Mouse (Mus musculus) ZHBTc4 (cell line): ENCODE results near the gene Tmem115.
A peak's percentile ranks its signal among the peaks of the same experiment; 100 is the strongest.

ENCODE experiments used
- DNase-seq: peaks from one replicate; pipeline ENCODE4 v3.0.0-alpha.2; 2011; ENCODE audit warnings: low read depth, low spot score

Tmem115 gene

DNA sequence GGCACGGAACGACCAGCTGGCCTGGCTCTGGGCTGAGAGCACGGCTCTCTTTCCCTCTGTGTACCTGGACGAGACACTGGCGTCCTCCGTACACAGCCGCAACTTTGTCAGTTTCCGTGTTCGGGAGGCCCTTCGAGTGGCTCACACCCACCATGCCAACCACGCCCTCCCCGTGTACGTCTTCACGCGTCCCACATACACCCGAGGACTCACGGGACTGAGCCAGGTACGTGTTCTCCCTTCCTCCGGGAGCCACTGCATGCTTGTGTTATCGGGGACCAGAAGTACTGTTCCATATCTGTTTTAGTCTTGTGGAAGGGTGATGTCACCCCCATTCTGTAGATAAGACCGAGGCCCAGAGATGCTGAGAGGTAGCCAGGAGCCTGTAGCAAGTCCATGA is 37.1 kb downstream of the Tmem115 start:
- DNase-seq = no peak

DNA sequence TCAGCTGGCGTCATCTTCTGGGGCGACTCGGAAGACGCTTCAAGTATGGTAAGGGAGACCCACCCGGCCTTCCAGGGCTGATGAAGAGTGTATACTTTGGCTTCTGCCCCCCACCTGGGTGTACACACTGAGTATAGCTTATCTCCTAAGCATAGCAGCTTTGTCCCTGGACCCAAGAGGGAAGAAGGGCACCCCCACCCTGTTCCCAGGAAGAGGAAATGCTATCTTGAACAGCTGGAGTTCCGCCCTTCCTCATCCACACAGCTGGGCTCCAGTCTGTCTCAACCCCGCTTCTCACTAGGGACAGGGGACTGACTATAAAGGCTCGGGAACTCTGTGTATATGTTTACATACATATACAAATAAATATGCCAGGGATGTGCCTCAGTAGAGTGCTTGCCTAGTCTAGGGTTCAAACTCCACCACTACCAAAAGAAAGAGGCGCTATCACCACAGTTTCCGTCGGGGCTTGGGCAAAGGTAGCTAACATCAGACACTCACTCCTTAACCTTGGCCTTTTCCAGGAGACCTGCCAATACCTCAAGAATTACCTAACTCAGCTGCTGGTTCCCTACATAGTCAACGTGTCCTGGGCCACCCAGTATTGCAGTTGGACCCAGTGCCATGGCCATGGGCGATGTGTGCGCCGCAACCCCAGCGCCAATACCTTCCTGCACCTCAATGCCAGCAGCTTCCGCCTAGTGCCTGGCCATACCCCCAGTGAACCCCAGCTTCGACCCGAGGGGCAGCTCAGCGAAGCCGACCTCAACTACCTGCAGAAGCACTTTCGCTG is 38.0 kb downstream of the Tmem115 start:
- DNase-seq = no peak

DNA sequence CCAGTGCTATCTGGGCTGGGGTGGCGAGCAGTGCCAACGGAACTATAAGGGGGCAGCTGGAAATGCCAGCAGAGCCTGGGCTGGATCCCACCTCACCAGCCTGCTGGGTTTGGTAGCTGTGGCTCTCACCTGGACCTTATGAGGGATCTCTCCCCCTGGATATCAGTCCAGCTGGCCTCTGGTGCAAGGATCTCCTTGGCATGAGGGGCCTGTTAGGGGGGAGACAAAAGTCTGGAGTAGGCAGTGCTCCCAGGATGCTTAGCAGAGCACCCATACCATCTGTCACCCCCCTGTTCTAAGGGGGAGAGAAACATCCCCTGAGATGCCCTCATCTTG is 38.5 kb downstream of the Tmem115 start:
- DNase-seq = no peak

DNA sequence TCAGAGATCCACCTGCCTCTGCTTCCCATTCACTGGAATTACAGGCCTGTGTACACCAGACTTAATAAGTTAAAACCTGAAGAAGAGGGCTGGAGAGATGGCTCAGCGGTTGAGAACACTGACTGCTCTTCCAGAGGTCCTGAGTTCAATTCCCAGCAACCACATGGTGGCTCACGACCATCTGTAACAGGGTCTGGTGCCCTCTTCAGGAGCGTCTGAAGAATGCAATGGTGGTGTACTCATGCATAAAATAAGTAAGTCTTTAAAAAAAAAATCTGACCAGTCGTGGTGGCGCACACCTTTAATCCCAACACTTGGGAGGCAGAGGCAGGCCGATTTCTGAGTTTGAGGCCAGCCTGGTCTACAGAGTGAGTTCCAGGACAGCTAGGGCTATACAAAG is 40.0 kb downstream of the Tmem115 start:
- peak; percentile 77 for DNase-seq

DNA sequence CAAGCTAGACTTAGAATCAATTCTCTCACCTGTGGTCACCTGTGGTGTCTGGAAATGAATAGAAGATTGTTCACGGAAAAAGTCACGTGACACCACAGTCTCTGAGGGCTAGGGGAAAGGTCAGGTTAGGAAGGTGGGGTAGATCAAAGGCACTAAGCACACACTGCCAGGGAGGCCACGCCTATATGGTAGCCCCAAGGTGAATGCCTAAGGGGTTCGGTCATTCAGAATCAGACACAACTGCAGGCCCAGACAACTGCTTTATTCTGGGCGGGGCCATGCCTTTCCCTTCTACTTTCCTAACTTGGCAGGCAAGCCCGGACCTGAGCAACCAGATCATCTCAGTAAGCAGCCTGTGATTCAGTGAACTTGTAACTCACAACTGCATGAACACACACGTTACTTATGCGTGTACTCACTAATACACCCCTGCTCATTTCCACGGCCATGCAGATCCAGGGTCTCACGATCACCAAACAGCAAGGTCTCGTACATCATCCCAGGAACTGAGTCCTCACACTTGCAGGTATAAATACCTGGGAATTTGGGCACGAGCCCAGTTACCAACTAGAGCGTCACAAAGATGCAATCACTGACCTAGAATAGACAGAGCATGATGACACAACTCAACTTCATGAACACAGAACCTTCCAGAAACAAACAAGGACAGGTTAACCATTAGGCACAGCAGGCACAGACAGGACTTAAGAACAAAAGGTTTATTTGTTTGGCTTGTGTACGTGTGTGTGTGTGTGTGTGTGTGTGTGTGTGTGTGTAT is 42.0 kb downstream of the Tmem115 start:
- peak; percentile 96 for DNase-seq

DNA sequence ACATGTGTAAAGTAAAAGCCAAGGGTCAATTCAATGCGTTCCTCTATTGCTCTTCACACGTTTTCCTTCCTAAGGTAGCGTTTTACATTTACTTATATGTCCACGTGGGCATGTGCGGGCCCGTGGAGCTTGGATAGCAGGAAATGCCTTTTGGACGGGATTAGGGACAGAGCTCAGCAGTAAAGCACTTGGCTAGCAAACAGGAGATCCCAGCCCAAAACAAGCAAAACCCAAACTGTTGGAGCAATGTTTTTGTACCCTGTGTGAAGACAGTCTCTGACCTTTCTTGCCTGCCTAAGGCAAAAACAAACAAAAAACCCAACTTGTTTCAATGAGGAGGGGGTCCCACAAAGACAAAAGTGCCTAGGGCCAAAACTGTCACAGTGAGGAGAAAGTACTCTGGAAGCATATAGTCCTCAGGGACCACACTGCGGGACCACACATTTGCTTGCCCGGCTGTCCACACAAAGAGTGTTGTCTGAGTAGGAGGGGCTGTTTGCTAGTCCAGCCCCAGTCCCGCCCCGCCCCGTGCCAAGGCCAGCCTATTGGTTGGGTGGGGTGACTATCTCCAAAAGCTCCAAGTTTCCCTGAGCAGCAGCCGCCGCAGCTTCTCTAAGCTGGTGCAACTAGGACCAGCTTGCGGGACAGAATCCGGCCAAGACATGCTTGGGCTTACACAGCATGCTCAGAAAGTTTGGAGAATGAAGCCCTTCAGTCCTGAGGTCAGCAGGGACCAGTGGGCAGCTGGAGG is 42.8 kb downstream of the Tmem115 start, which contains the start of gene Hyal1:
TSS of gene Hyal1 (plus strand) at position 571 of the 751 bp plus-strand sequence.
- DNase-seq = peak; percentile 96

DNA sequence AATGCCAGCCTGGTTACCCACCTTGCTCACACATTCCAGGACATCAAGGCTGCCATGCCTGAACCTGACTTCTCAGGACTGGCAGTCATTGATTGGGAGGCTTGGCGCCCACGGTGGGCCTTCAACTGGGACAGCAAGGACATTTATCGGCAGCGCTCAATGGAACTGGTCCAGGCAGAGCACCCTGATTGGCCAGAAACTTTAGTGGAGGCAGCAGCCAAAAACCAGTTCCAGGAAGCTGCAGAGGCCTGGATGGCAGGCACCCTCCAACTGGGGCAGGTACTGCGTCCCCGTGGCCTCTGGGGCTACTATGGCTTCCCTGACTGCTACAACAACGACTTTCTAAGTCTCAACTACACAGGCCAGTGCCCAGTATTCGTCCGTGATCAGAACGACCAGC is 44.1 kb downstream of the Tmem115 start:
- no peak for DNase-seq

DNA sequence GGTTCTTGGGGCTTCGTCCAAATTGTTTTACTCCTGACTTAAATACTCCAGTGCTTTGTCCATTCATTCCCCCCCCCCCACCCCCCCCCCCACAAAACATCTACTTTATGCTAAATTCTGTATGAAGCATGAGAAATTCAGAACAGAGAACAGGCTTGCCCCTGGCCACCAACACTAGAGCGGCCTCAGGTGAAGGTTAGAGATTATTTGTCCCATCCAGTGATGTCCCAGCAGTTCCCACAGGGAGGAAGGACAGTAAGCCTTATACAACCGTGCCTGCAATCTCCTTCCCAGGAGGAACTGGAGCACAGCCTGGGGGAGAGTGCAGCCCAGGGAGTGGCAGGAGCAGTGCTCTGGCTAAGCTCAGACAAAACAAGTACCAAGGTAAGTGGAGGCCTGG is 44.8 kb downstream of the Tmem115 start, which contains the start of gene Naa80:
TSS of gene Naa80 (plus strand) at position 301 of the 400 bp plus-strand sequence.
- DNase-seq = no peak

DNA sequence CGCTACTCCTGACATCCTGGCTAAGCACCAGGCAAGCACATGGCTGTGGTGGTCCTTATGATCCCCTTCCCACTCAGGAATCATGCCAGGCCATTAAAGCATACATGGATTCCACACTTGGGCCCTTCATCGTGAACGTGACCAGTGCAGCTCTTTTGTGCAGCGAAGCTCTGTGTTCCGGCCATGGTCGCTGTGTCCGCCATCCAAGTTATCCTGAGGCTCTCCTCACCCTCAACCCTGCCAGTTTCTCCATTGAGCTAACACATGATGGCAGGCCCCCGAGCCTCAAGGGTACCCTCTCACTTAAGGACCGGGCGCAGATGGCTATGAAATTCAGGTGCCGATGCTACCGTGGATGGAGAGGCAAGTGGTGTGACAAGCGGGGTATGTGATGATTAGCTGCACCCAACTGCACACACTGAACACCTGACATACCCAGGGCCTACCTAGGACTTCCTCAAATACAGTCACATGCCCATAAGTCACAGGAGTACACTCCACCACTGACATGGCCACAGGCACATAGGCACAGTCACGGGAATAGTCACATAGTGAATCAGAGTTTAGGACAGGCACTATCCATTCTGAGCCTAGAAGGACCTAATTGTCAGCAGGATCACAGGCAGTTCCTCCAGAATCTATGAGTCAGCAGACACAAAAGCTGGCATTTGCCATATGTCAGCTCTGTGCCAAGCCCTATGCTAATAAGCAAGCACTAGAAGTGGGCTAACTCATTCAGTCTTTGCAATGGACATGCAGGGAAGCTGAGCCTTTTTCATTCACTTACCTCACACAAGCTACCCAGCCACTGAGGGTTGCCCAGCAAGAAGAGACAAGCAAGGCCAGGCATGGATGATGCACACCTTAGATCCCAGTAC is 45.5 kb downstream of the Tmem115 start:
- no peak for DNase-seq

DNA sequence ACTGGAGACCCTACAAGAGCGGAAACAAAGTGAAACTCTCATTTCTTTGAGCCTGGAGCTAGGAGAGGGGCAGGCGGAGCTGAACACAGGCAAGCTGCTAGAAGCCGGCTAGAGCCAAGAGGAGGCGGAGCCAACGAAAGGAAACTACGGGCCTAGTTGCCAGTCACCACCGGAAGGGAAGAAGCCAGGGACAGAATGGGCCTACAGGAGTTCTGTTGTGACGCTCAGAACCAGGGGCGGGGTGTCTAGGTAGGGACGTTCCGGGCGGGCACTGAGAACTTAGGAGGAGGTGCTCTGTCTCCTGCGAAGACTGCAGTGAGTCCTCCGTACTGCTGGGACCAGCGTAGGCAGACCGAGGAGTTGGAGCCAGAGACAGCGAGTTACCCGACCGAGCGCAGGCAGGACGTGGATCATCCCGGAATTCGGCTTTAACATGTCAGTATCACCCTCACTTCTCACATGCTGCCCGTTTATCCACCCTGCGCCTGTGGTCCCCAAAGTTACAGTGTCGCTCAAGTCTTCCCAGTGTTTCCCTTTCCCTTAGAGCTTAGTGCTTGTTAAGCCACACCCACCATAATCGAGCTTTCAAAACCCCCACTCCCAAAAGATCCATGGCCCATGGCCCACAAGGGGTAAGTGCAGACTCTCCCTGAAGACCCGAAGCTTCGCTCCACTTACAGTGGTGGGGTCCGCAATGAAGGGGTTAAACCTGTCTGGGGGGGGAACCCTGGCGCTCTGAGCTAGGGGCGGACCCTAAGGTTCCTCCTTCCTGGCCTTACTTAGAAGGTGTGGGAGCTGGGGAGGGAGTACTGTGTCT is 47.0 kb downstream of the Tmem115 start, which contains the start of gene Hyal3:
TSS of gene Hyal3 (plus strand) at position 318 of the 817 bp plus-strand sequence.
- DNase-seq = peak; percentile 93

DNA sequence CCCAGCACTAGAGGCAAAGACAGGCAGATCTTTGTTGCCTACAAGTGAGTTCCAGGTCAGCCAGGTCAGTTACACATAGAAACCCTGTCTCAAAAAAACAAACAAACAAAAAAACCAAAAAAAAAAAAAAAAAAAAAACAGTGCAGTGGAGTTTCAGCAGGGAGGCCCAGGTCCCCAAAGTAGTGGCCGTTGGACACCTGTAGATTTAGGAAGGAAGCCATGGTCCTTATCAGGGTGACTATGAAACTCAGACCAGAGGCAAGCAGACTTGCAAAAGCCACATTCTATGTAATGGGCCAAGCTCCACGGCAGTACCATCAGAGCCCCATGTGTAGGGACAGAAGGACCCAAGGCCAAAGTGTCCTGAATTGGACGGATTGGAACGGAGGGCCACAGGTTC is 47.8 kb downstream of the Tmem115 start:
- no peak for DNase-seq

DNA sequence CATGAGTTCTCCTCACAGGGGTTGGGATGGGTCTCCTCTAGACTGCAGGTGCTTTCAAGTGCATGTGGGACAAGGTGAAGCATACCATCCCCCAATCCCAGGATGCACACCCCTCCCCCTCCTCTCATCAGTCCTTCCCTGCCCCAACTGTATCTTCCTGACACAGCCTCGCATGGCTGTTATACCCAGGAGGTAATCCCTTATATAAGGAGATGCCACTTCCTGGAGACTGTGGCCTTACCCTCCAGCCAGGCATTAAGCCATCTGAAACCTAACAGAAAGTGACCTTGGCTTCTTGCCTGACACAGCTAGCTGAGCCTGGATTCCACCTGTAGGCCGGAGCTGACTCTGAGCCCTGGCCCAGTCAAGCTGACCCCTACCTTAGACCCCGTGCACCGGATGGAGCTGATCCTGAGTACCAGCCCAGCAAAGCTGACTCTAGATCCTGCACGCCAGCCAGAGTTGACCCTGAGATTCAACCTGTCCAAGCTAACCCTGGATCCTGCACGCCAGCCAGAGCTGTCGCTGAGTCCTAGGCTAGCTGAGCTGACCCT is 48.8 kb downstream of the Tmem115 start:
- no peak for DNase-seq

DNA sequence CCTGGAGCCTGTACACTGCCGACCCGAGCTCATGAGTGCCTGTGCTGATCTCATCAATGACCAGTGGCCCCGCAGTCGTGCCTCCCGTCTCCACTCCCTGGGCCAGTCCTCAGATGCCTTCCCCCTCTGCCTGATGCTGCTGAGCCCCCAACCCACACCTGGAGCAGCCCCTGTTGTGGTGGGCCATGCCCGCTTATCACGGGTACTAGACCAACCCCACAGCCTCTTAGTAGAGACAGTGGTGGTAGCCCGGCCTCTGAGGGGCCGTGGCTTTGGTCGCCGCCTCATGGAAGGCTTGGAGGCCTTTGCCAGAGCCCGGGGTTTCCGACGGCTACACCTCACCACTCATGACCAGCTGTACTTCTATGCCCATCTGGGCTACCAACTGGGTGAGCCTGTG is 49.4 kb downstream of the Tmem115 start:
- DNase-seq = no peak

DNA sequence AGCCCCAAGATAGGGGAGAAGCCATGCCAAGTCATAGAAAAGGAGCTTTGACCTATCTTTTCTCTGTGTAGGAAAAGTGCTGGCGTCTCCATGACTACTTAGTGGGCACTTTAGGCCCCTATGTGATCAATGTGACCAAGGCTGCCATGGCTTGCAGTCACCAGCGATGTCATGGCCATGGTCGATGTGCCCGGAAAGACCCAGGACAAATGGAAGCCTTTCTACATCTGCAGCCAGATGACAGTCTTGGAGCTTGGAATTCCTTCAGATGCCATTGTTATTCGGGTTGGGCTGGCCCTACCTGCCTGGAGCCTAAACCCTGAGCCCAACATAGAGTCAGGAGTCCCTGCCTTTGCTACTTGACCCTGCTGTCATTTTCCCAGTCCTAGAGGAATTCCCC is 52.8 kb downstream of the Tmem115 start:
- peak; percentile 48 for DNase-seq

DNA sequence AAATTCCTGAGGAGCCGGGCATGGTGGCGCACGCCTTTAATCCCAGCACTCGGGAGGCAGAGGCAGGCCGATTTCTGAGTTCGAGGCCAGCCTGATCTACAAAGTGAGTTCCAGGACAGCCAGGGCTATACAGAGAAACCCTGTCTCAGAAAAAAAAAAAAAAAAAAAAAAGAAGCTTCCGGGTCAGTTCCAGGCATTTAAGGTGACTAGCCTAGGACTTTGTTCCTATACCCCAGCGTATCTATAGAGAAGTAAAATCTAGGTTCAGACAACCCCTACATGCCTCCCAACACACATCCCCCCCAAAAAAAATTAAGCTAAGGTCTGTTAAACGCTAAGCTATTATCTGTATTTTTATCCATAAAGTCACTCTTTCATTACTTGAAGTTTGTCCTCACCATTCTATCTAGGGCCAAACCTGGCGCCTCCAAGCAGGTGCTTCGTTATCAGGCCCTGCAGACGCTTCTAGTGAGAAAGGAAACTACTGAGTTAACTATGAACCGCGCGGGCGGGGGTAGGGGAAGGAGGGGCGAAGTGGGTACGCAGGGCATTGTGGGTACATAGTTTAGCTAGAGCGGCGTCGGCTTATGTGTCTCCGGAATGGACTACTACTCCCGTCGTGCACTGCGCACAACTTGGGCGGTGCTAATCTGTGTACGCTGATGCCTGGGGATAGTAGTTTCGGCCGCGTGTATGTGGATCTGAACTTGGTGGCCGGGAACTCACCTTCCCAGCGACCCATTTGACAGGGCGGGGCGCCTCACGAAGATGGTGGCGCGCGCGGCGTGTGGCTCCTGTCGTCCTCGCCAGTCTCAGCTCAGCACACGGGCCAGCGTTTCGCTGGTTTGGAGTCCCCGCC is 53.5 kb downstream of the Tmem115 start, which contains the start of gene Ifrd2:
TSS of gene Ifrd2 (plus strand) at position 669 of the 859 bp plus-strand sequence.
- peak; percentile 99 for DNase-seq

DNA sequence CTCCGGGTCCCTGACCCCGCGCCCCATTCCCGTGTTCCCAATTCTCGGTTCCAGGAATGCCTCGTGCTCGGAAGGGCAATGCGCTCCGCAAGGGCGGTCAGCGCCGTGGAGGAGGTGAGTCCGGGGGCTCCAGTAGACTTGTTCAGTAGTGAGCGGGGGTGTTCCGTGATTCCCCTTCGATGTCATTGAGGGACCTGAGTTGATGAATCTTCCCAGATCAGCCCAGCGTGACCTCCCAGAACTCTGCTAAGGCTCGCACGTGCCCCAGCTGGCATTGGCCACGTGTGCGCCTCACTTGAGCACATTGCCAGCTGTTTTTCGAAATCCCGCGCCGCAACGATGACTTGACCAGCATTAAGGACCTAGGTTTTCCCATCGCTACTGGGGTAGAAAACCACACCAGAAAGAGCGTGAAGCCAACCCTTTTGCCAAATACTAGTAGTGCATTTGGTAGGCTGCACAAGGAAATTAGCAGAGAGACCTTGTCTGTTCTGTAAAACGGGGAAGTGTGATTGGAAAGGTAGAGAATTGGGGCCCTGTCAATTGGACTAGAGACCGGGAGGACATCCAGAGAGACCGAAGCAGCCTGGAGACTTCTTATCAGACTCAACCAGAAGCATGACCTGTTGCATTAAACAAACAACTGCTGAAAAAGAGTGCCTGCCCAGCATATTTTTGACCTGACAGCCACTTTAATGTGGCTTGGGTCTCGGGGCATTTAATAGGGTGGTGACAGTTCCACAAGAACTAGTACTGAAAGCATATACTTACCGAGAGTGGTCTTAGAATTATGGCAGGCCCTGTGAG is 54.3 kb downstream of the Tmem115 start:
- no peak for DNase-seq
